Mouse (Mus musculus): ENCODE measurements around the gene Tmem136. TPM values are rescaled to one million over a fixed set of nuclear protein-coding genes. Genes with fewer than 3 reads are reported as not detected.

The Tmem136 gene
- total RNA-seq, 2 experiments from 2014 or later = 12.2 TPM; not detected in 1

DNA sequence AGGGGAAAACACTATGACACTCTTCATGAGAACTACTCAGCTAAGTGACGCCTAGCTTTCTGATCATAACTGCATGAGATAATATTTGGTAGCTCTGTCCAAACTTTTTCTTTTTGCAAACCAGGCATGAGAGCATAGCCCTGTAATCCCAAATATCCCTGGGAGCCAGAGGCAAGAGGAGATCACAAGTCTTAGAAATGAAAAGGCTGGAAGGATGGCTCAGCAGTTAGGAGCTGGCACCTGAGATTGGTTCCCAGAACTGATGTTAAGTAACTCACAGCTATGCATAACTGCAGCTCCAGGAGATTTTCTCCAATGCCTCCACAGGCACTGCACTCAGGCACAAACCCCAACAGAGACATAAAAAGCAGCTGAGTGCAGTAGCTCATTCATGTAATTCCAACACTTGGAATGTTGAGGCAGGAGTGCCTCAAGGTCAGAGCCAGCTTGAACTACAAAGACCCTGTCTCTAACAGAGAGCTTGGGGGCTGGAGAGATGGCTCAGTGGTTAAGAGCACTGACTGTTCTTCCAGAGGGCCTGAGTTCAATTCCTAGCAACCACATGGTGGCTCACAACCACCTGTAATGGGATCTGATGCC lies 30.6 kb downstream of the Tmem136 start:
- no peak for ATAC-seq (replicated peaks; ENCODE audit: low FRiP score, poor library complexity, severe bottlenecking)

DNA sequence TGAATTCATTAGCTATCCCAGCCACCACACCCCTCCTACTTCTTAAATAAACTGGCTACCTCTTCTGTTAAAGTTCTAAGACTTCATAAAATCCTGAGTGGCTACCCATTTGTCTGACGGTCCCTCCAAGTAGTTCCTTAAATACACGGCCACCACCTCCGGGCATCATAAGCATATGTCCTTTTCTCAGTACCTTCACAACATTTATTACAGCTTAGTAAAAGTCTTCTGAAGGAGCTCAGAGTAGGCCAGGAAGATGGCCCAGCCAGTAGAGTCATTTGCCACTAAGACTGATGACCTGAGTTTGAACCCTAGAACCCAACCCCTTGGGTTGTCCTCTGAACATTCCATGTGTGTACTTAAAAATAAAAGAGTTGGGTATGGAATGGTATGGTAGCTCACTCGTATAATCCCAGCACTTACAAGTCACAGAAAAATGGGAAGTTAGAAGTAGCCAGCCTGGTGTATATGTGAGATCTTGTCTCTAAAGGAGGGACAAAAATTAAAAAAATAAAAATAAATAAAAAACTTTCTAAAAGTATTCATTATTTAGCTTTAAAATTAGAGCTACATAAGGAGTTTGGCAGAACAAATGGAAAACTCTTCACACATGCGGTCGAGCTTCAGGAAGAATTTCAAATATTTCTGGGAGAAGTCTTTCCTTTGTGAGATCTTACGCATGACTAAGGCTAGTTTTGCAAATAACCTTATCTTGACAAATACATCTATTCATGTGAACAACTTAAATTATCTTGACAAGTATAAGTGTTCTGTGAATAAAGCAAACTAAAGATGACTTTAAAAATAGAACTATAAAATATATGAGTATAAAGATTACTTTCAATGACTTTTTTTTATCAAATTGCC lies 31.6 kb downstream of the Tmem136 start:
- no peak for ATAC-seq (replicated peaks; ENCODE audit: low FRiP score, poor library complexity, severe bottlenecking)

DNA sequence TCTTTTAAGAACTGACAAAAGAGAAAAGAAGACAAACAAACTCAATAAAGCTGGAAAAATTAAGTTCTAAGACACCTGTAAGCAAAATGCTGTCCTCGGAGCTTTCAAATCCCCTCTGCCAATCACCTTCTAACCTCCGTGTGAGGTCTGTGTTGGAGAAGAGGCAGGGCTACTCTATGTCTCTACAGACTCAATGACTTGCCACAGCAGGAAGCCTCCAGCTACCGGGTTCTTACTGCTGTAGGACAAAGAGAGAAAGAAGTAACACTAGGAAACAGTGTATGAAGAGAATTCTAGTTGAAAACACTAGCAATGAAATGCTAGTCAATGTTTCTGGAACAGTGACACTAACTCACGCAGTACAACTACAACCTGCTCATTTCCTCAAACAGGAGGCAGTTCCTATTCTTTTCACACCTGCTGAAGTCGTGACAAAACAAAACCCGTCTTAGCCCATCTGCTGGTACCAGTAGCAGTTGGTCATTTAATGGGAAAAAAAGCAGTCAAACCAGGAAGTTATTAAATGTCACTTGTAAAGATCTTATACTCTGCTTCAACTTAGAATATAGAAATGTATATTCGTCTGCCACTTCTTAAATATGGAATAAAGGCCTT lies 32.8 kb downstream of the Tmem136 start:
- ATAC-seq (replicated peaks; ENCODE audit: low FRiP score, poor library complexity, severe bottlenecking) = no peak

DNA sequence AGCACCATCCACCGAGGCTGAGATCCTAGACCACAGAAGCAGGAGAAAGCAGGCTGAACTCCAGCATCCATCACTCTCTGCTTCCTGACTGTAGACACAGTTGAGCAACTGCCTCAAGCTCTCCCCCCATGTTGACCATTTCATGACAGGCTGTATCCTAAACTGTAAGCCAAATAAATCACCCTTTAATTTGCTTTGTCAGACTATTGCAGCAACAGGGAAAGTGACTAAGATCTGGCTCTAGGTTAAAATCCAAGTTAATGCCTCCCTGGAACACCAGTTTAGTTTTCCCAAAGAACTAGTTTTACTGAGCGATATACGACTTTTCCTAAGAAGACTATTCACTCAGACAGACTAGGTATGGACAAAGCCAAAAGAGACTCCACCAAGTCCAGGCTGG lies 37.7 kb downstream of the Tmem136 start:
- ATAC-seq (replicated peaks; ENCODE audit: low FRiP score, poor library complexity, severe bottlenecking) = no peak

DNA sequence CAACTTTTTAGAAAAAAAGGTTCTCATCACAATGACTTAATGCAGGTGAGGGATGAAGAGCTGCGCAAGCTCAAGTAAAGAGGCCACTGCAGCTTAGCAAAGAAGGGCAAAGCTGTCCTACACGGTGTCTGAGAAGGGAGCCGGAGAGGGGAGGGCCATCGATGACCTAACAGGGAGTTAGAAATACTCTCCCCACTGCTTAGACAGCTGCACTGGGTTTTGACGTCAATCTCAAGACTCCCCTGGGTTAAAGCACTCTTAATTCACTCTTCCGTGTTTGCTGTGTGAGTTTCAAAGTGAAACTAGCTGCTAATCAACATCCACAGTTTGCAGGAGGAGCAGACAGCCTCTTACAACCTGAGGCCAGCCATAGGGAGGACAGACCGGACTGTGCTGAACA lies 40.2 kb downstream of the Tmem136 start:
- ATAC-seq (replicated peaks; ENCODE audit: low FRiP score, poor library complexity, severe bottlenecking) = no peak

DNA sequence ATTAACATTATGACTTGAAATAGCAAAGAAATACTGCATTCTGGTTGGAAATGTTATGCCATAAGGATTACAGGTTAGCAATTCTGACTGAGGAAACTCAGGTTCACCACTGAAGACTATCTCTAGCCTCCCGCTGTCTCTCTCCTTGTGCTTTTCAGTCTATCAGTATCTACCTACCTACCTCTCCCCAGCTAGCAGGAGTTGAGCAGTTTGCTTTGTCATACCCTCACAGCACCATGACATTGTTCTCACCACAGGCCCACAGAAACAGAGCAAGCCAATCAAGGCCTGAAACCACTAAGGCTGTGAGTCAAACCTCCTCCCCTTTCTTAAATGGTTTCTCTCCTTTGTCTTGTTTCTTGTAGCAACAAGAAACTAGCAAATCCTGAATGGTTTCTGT lies 41.8 kb downstream of the Tmem136 start:
- no peak for ATAC-seq (replicated peaks; ENCODE audit: low FRiP score, poor library complexity, severe bottlenecking)

DNA sequence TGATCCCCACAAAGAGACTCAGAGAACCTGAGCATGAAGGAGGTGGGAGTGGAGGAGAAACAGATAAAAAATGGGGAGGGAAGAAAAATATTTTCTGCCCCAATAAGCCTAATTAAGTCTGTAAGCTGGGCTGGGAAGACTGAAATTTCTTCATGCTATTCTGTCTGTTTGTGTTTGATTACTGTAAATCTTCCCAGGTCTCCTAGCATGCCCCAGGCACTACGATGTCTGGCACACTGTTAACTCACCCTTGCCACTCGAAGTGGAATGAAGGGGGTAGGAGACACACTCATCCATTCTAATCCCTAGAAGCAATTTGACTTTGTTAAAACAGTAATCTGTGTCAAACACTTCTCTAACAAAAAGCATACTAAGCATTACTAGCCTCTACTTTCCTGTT lies 44.6 kb downstream of the Tmem136 start:
- ATAC-seq (replicated peaks; ENCODE audit: low FRiP score, poor library complexity, severe bottlenecking) = no peak

DNA sequence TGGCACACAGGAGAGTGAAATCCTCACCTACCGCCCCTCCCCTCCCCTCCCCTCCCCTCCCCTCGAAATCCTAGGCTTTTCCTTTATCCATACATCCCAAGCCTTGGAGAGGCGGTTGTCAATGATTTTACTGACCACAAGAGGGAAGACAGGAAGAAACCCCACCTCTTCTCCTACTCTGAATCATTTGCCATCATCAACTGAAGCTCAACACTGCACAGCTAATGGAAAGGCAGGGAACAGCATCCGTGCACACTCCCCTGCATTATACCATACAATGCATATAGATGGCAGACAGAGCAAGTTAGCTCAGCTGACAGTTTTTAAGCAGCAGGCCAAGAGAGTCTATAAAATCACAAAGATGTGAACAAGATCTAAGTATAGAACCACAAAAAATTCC lies 45.2 kb downstream of the Tmem136 start:
- ATAC-seq (replicated peaks; ENCODE audit: low FRiP score, poor library complexity, severe bottlenecking) = no peak

DNA sequence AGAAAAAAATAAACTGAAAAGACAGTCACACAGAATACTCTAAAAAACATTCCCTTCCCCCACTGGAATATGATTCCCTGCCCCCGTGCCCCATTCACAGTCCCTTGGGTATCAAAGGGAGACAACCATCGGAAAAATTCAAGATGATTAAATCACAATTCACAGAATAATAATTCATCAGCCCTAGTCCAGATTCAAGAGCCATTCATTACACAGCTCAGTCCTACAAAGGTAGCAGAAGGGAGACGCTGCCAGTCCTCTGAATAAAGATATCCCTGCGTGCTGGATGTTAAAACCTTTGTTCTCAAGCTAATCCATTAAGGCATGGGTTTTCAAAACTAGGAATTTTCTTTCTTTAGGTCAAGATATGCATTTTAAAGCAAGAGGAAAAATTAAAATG lies 45.8 kb downstream of the Tmem136 start:
- no peak for ATAC-seq (replicated peaks; ENCODE audit: low FRiP score, poor library complexity, severe bottlenecking)

DNA sequence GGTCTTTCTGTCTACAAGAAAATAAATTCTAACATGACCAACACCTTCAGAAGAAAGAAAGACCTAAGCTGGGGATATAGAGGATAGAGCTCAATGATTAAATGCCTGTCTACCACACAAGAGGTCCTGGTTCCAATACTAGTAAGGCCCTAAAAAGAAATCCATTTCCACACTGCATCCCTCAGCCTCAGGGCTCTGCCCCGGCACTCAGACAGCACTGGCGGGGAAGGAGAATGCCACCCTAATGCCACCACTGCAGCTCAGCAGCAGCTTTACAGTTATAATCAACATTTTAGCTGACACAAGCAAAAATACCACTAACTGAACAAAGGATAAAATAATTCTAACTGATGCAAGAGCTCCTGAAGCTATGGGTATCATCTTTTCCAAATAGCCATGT lies 46.2 kb downstream of the Tmem136 start:
- no peak for ATAC-seq (replicated peaks; ENCODE audit: low FRiP score, poor library complexity, severe bottlenecking)

DNA sequence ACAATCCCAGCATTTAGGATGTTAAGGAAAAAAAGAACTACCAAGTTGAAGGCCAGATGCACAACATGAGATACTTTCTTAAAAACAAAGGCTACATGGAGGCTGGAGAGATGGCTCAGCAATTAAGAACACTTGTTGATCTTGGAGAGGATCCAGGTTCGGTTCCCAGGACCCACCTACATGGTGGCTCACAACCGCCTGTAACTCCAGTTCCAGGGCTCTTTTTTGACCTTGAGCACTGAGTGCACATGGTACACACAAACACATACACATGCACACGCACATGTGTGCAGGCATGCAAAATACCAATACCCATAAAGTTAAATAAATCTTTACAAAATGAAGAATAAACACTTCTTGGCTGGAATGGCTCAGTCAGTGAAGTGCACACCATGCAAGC lies 48.5 kb downstream of the Tmem136 start:
- ATAC-seq (replicated peaks; ENCODE audit: low FRiP score, poor library complexity, severe bottlenecking) = no peak

DNA sequence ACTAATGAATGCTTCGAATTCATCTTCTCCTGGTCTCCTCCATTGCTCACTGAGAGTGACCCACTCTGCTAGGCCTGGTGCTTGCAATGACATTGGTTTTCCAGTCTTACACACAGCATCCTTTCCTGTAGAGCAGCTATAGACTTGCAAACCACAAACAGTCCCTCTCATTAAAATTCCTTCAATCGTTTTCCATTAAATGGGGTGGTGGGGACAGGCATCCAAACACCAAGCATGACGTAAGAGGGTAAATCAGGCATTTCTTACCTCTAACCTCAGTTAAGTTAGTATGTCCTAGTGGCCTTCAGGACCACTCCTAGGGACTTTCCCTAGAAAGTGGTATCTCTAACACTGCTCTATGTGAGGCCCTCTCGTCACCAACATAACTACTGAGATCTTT lies 51.1 kb downstream of the Tmem136 start:
- ATAC-seq (replicated peaks; ENCODE audit: low FRiP score, poor library complexity, severe bottlenecking) = no peak

DNA sequence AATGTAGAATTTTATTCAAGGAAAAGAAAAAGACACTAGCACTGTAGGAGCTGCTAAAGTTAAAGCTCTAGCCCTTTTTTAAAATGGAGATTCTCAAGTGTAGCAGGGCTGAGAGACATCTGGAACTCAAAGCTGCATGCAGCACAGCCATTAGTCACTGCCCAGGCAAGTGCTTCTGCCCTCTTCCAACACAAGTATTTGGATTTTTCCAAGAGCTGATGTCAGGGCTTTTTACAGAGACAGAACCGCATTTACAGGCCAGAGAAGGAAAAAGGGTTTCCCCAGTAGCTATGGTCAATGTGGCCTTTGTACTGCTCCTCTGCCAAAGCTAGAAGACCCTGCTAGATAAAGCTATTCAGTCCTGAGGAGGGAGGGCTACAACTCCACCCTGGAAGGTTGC lies 54.8 kb downstream of the Tmem136 start:
- ATAC-seq (replicated peaks; ENCODE audit: low FRiP score, poor library complexity, severe bottlenecking) = no peak

Other genes starting within 250 kb of the Tmem136 start
- not detected in 2 replicates for gene Grik4, start 172.1 kb downstream of the Tmem136 start, total RNA-seq (2015; ENCODE audit: low replicate concordance)
- not detected in 2 replicates for gene Grik4, start 172.1 kb downstream of the Tmem136 start, total RNA-seq (2017; ENCODE audit: low replicate concordance)
- 139 and 161 TPM in 2 replicates for gene Arhgef12, start 9.3 kb downstream of the Tmem136 start, total RNA-seq (2015; ENCODE audit: low replicate concordance)
- gene Arhgef12, start 9.3 kb downstream of the Tmem136 start, total RNA-seq (2017; ENCODE audit: low replicate concordance) = 204 and 206 TPM in 2 replicates
- gene Pou2f3, start 93.8 kb upstream of the Tmem136 start, total RNA-seq (2015; ENCODE audit: low replicate concordance) = not detected in 2 replicates
- gene Pou2f3, start 93.8 kb upstream of the Tmem136 start, total RNA-seq (2017; ENCODE audit: low replicate concordance) = not detected in 2 replicates
- gene Oaf, start 123.3 kb upstream of the Tmem136 start, total RNA-seq (2015; ENCODE audit: low replicate concordance) = 8.3 and 38.6 TPM in 2 replicates
- 5.1 and 14.5 TPM in 2 replicates for gene Oaf, start 123.3 kb upstream of the Tmem136 start, total RNA-seq (2017; ENCODE audit: low replicate concordance)
- not detected in 2 replicates for gene Trim29, start 194.3 kb upstream of the Tmem136 start, total RNA-seq (2015; ENCODE audit: low replicate concordance)
- not detected in 2 replicates for gene Trim29, start 194.3 kb upstream of the Tmem136 start, total RNA-seq (2017; ENCODE audit: low replicate concordance)

All from erythroid progenitor cell, adult 5-6 weeks (primary cell).